13 mouse cellular contexts compared by ENCODE assay signal in genomic region chr13:32924578-32925360, GRCm38 (mm10). TPM values are rescaled to one million over a fixed set of nuclear protein-coding genes. Genes with fewer than 3 reads are reported as not detected.
DNase-seq lines count a peak whose midpoint lies in the region; ATAC-seq and TF ChIP-seq lines count a peak whose summit lies in the region.
"Had no signal": no experiment of that assay in that cellular context is flagged by ENCODE, and none has a peak within 500 bp of the region (broad histone marks: within the 10 kb centered on the region; RNA-seq: fewer than 3 reads in every experiment).

No protein-coding gene starts in this region.

- H3K27ac ChIP-seq in heart, embryonic 11.5 days (ENCODE audit: low read depth, low read length) = peak overlapping the region; percentile 74
- H3K27ac ChIP-seq in lung, embryonic 15.5 days = peak overlapping the region; percentile 87
- no peak overlapping the region for H3K27ac ChIP-seq in forebrain, embryonic 11.5 days (ENCODE audit: low read depth, low read length)
- no peak overlapping the region for H3K27ac ChIP-seq in left cerebral cortex, adult 2 months
- H3K27ac ChIP-seq: liver, embryonic 14.5 days had no signal

- no peaks in the 10 kb centered on the region for H3K36me3 ChIP-seq in heart, embryonic 11.5 days (ENCODE audit: control insufficient read depth, insufficient read depth, low read length)
- no peaks in the 10 kb centered on the region for H3K36me3 ChIP-seq in lung, embryonic 15.5 days
- H3K36me3 ChIP-seq in forebrain, embryonic 11.5 days (ENCODE audit: control insufficient read depth, insufficient read depth, low read length) = no peaks in the 10 kb centered on the region

- no peak overlapping the region for H3K4me2 ChIP-seq in heart, embryonic 11.5 days
- H3K4me2 ChIP-seq in lung, embryonic 15.5 days = 0 out of 2 replicates have a peak overlapping the region, but pooled peaks have one; percentile 29
- no peak overlapping the region for H3K4me2 ChIP-seq in forebrain, embryonic 11.5 days (ENCODE audit: low read depth, low read length, severe bottlenecking)

- intact Hi-C loops in left cerebral cortex, adult 2 months (cut with DNase I) = no loop called here
- intact Hi-C loops in left cerebral cortex, postnatal 14 days (cut with DNase I) = no loop called here

- H3K9ac ChIP-seq in heart, embryonic 11.5 days (ENCODE audit: low read depth, low read length) = no peak overlapping the region
- no peak overlapping the region for H3K9ac ChIP-seq in lung, embryonic 15.5 days
- no peak overlapping the region for H3K9ac ChIP-seq in forebrain, embryonic 11.5 days (ENCODE audit: low read length)
- H3K9ac ChIP-seq: liver, embryonic 14.5 days had no signal

- CTCF ChIA-PET in Patski (lab: Charles Lee) = interaction anchor here (0.9 to 1.8 kb wide), 5 partner anchors 12 to 80 kb away, joined by 3 to 5 read pairs (median 4); no protein-coding TSS in a partner anchor

- peak; percentile 93 for ATAC-seq in Patski
- ATAC-seq in heart, embryonic 11.5 days (replicated peaks; ENCODE audit: insufficient number of reproducible peaks, low FRiP score, low TSS enrichment) = peak; percentile 75; the same call in 1 of the 2 replicates
- peak; percentile 83 for ATAC-seq in lung, embryonic 15.5 days (ENCODE audit: borderline replicate concordance, extremely low read depth, low FRiP score, low TSS enrichment)
- ATAC-seq in forebrain, embryonic 11.5 days (replicated peaks; ENCODE audit: low FRiP score) = no peak

- 29% methylated on average over 7 of the region's 7 CpGs for WGBS in heart, embryonic 11.5 days (ENCODE audit: insufficient replicate concordance)
- WGBS in lung, embryonic 15.5 days = 23% methylated on average over 7 of the region's 7 CpGs
- 69% methylated on average over 7 of the region's 7 CpGs for WGBS in forebrain, embryonic 11.5 days

- no peaks in the 10 kb centered on the region for H3K27me3 ChIP-seq in Patski
- no peaks in the 10 kb centered on the region for H3K27me3 ChIP-seq in heart, embryonic 11.5 days (ENCODE audit: control insufficient read depth, insufficient read depth, low read length)
- H3K27me3 ChIP-seq in lung, embryonic 15.5 days = no peaks in the 10 kb centered on the region
- H3K27me3 ChIP-seq in forebrain, embryonic 11.5 days (ENCODE audit: control insufficient read depth, insufficient read depth, low read length) = no peaks in the 10 kb centered on the region

- in situ Hi-C loops in Patski (cut with MboI; ENCODE audit: low pct_unique_long_range_greater_than_20kb) = no loop called here

- H3K4me1 ChIP-seq in heart, embryonic 11.5 days (ENCODE audit: control insufficient read depth, insufficient read depth, low read length) = peaks cover 27% of the 10 kb centered on the region
- peaks cover 12% of the 10 kb centered on the region for H3K4me1 ChIP-seq in lung, embryonic 15.5 days
- H3K4me1 ChIP-seq in forebrain, embryonic 11.5 days (replicated peaks; ENCODE audit: control insufficient read depth, insufficient read depth, low read length) = no peaks in the 10 kb centered on the region

- no peak for DNase-seq in Patski (ENCODE audit: low read depth, low spot score)
- DNase-seq in kidney, adult 18-20 months = peak; percentile 27
- DNase-seq in right cerebral cortex, postnatal 10 days (ENCODE audit: low spot score in 2 of 2) = no peak
- DNase-seq in forebrain, embryonic 11.5 days (ENCODE audit: low spot score) = no peak
- DNase-seq in left cerebral cortex, adult 2 months (ENCODE audit: extremely low spot score in 1 of 2, low spot score in 2 of 2) = no peak
- no peak for DNase-seq in left cerebral cortex, postnatal 14 days (ENCODE audit: low spot score in 2 of 2)
- DNase-seq: right cerebral cortex, postnatal 4 days; thymus, postnatal 4 days had no signal

- no peak overlapping the region for H3K4me3 ChIP-seq in heart, embryonic 11.5 days (ENCODE audit: low read depth, low read length)
- H3K4me3 ChIP-seq in lung, embryonic 15.5 days = no peak overlapping the region
- H3K4me3 ChIP-seq in forebrain, embryonic 11.5 days (ENCODE audit: low read depth, low read length) = no peak overlapping the region
- no peak overlapping the region for H3K4me3 ChIP-seq in left cerebral cortex, adult 2 months

- TF ChIP-seq CTCF in Patski (IDR thresholded peaks at IDR 0.05) = peak; percentile 21
- no peak for TF ChIP-seq CTCF in left cerebral cortex, adult 2 months (IDR thresholded peaks at IDR 0.05)

- POLR2A ChIA-PET in Patski (lab: Charles Lee) = interaction anchor here (0.7 to 1.4 kb wide), 2 partner anchors 40 to 154 kb away, joined by 3 to 4 read pairs; partner anchors contain the start of gene Serpinb6b

- H3K9me3 ChIP-seq in heart, embryonic 11.5 days (replicated peaks; ENCODE audit: control insufficient read depth, low read length) = no peaks in the 10 kb centered on the region
- H3K9me3 ChIP-seq in lung, embryonic 15.5 days = no peaks in the 10 kb centered on the region
- H3K9me3 ChIP-seq in forebrain, embryonic 11.5 days (ENCODE audit: control insufficient read depth, low read length) = no peaks in the 10 kb centered on the region

RNA-seq across cellular contexts. Expression of gene Serpinb1c, which starts 26.8 kb away (rescaled TPM):
- 0.69 TPM for polyA plus RNA-seq in Patski (2021)
- polyA plus RNA-seq in heart, embryonic 11.5 days (2014; fragmentation: Nextera tagmentation; extraction: Ambion mirVana) = 0.16 and 0.31 TPM in 2 replicates
- not detected in 2 replicates for polyA plus RNA-seq in lung, embryonic 15.5 days (2015; fragmentation: Nextera tagmentation; extraction: Ambion mirVana)
- polyA plus RNA-seq in forebrain, embryonic 11.5 days (2014; fragmentation: Nextera tagmentation; extraction: Ambion mirVana) = not detected in 2 replicates
- total RNA-seq in left cerebral cortex, adult 2 months (2021) = not detected
- total RNA-seq in left cerebral cortex, postnatal 14 days (2021) = not detected
- total RNA-seq: left cerebral cortex, adult 8-10 months had no signal
- polyA plus RNA-seq: embryonic facial prominence, embryonic 14.5 days had no signal

RNA-seq across cellular contexts. Expression of gene Serpinb6b, which starts 40.2 kb away (rescaled TPM):
- polyA plus RNA-seq in Patski (2021) = 91.5 TPM
- polyA plus RNA-seq in heart, embryonic 11.5 days (2014; fragmentation: Nextera tagmentation; extraction: Ambion mirVana) = 15.7 and 19.3 TPM in 2 replicates
- polyA plus RNA-seq in lung, embryonic 15.5 days (2015; fragmentation: Nextera tagmentation; extraction: Ambion mirVana) = 34.5 and 34.6 TPM in 2 replicates
- 0.53 and 1.2 TPM in 2 replicates for polyA plus RNA-seq in forebrain, embryonic 11.5 days (2014; fragmentation: Nextera tagmentation; extraction: Ambion mirVana)
- 1 to 10 TPM in 1 of 2 experiments, under 1 TPM in 1; 0.96 to 1.9 TPM for total RNA-seq in left cerebral cortex, adult 2 months (2021)
- 1 to 10 TPM; 2.3 to 3.7 TPM for total RNA-seq in left cerebral cortex, postnatal 14 days (2021)

Comparison
In these comparisons a context has a peak if more than half of its experiments do, and no peak if none do; other contexts are left out.
1. H3K27ac ChIP-seq: peak in heart, embryonic 11.5 days (single experiment) and lung, embryonic 15.5 days (single experiment); none in forebrain, embryonic 11.5 days (single experiment) and left cerebral cortex, adult 2 months (single experiment).